Mouse (Mus musculus) limb, embryonic 12.5 days (tissue): ENCODE results near the gene Recql5. TPM values are rescaled to one million over a fixed set of nuclear protein-coding genes. Genes with fewer than 3 reads are reported as not detected.
"Not testable (repeated sequence)": the region's sequence is repeated elsewhere in the genome, so short reads cannot be mapped to it uniquely, and the experiment has no call there.

Experiments used
- ATAC-seq: fragments of 200-750 bp; cut with Nextera tagmentation; 2 replicates; pipeline ENCODE4 v1.8.0; 2017; ENCODE audit warnings: low read depth, moderate TSS enrichment; ENCODE audit not compliant: insufficient number of reproducible peaks, insufficient read depth, low FRiP score, low TSS enrichment
- H3K27ac ChIP-seq: fragments of 300-500 bp; sonication (generic); 2 replicates; pipeline ENCODE4 v1.5.1; 2016; ENCODE audit warnings: mild to moderate bottlenecking, moderate library complexity
- H3K27me3 ChIP-seq: fragments of 300-500 bp; sonication (generic); 2 replicates; pipeline ENCODE4 v1.6.1; 2016; ENCODE audit warnings: mild to moderate bottlenecking, moderate library complexity
- H3K36me3 ChIP-seq: fragments of 300-500 bp; sonication (generic); 2 replicates; pipeline ENCODE4 v1.6.1; 2016; ENCODE audit warnings: mild to moderate bottlenecking, moderate library complexity
- H3K4me1 ChIP-seq: fragments of 300-500 bp; sonication (generic); replicated peaks from 2 replicates; pipeline ENCODE4 v1.6.1; 2016
- H3K4me2 ChIP-seq: fragments of 300-500 bp; sonication (generic); 2 replicates; pipeline ENCODE4 v1.6.1; 2016; ENCODE audit warnings: mild to moderate bottlenecking, moderate library complexity
- H3K4me3 ChIP-seq: fragments of 300-500 bp; sonication (generic); replicated peaks from 2 replicates; pipeline ENCODE4 v1.5.1; 2016; ENCODE audit warnings: mild to moderate bottlenecking
- H3K9ac ChIP-seq: fragments of 300-500 bp; sonication (generic); replicated peaks from 2 replicates; pipeline ENCODE4 v1.6.1; 2016; ENCODE audit warnings: mild to moderate bottlenecking, moderate library complexity
- H3K9me3 ChIP-seq: fragments of 300-500 bp; sonication (generic); 2 replicates; pipeline ENCODE4 v1.6.1; 2016; ENCODE audit warnings: mild to moderate bottlenecking, moderate library complexity
- WGBS: fragments of 180-500 bp; shearing (Covaris S2); methylation state at CpG from one replicate; pipeline ENCODE4 v1.1.7; 2016; 5-methylcytosine and 5-hydroxymethylcytosine counted together
- polyA plus RNA-seq: library from polyadenylated mRNA; unstranded; fragments of >200 nt; fragmentation: Nextera tagmentation; extraction: Ambion mirVana; gene quantifications from 2 replicates; pipeline ENCODE4 v1.2.1, GENCODE M21; 2016

Recql5 gene
- polyA plus RNA-seq, 1 experiment from 2014 or later, result 24.7 TPM

- Histone ChIP-seq H3K4me1 (peaks cover 6% of the 10 kb centered on the region; the same call in 1 of the 2 replicates), H3K9me3 (no peaks in the 10 kb centered on the region), H3K9ac (no peak overlapping the region), H3K4me3 (no peak overlapping the region), H3K27ac (no peak overlapping the region), H3K27me3 (peaks cover 72% of the 10 kb centered on the region), H3K36me3 (0 out of 2 replicates have a peak, but pooled peaks cover 2% of the 10 kb centered on the region), H3K4me2 (no peak overlapping the region)
- ATAC-seq, result no peak
- WGBS, result 60% methylated on average over 13 of the region's 13 CpGs
These were observed 75.3 kb downstream of the Recql5 start for GRCm38 (mm10) chr11:115857936-115858335.

- not testable (repeated sequence) for H3K36me3 ChIP-seq, H3K27ac ChIP-seq, H3K4me1 ChIP-seq, H3K9ac ChIP-seq, H3K9me3 ChIP-seq, H3K4me2 ChIP-seq, H3K4me3 ChIP-seq, ATAC-seq
- WGBS, result 87% methylated on average over 4 of the region's 4 CpGs
- H3K27me3 ChIP-seq, result peaks cover 64% of the 10 kb centered on the region
These were observed 76.1 kb downstream of the Recql5 start for GRCm38 (mm10) chr11:115857146-115857545.

GRCm38 (mm10) chr11:115854674-115855073, 78.6 kb downstream of the Recql5 start:
- H3K36me3 ChIP-seq, result peaks cover 29% of the 10 kb centered on the region
- no peak for ATAC-seq
- H3K9ac ChIP-seq, result no peak overlapping the region
- H3K4me2 ChIP-seq, result no peak overlapping the region
- H3K27ac ChIP-seq, result no peak overlapping the region
- 82% methylated on average over 6 of the region's 6 CpGs for WGBS
- no peak overlapping the region for H3K4me3 ChIP-seq
- H3K4me1 ChIP-seq, result peaks cover 6% of the 10 kb centered on the region; the same call in 1 of the 2 replicates
- H3K27me3 ChIP-seq, result peaks cover 39% of the 10 kb centered on the region
- H3K9me3 ChIP-seq, result no peaks in the 10 kb centered on the region

GRCm38 (mm10) chr11:115845819-115846218, 87.5 kb downstream of the Recql5 start:
- Histone ChIP-seq H3K36me3 (peaks cover 28% of the 10 kb centered on the region), H3K4me3 (no peak overlapping the region), H3K27me3 (no peaks in the 10 kb centered on the region), H3K4me2 (no peak overlapping the region), H3K9me3 (peaks cover 5% of the 10 kb centered on the region; the same call in 1 of the 2 replicates), H3K27ac (no peak overlapping the region), H3K9ac (no peak overlapping the region), H3K4me1 (peaks cover 22% of the 10 kb centered on the region)
- 94% methylated on average over 2 of the region's 2 CpGs for WGBS
- no peak for ATAC-seq

GRCm38 (mm10) chr11:115844240-115844639, 89.0 kb downstream of the Recql5 start:
- WGBS, result 75% methylated on average over 8 of the region's 8 CpGs

GRCm38 (mm10) chr11:115843891-115844239, 89.4 kb downstream of the Recql5 start:
- Histone ChIP-seq H3K27ac (no peak overlapping the region), H3K36me3 (peaks cover 17% of the 10 kb centered on the region), H3K4me1 (peaks cover 32% of the 10 kb centered on the region), H3K9ac (no peak overlapping the region), H3K4me2 (no peak overlapping the region), H3K27me3 (no peaks in the 10 kb centered on the region), H3K9me3 (peaks cover 5% of the 10 kb centered on the region; the same call in 1 of the 2 replicates), H3K4me3 (no peak overlapping the region)
- WGBS, result 83% methylated on average over 5 of the region's 5 CpGs
- no peak for ATAC-seq

More at GRCm38 (mm10) chr11:115844240-115844639, 89.0 kb downstream of the Recql5 start:
- Histone ChIP-seq H3K27me3 (no peaks in the 10 kb centered on the region), H3K27ac (no peak overlapping the region), H3K4me1 (peaks cover 29% of the 10 kb centered on the region), H3K4me3 (no peak overlapping the region), H3K9ac (no peak overlapping the region), H3K36me3 (peaks cover 17% of the 10 kb centered on the region), H3K4me2 (no peak overlapping the region), H3K9me3 (peaks cover 5% of the 10 kb centered on the region; the same call in 1 of the 2 replicates)
- no peak for ATAC-seq

- no peak overlapping the region for H3K9ac ChIP-seq
- H3K4me3 ChIP-seq, result no peak overlapping the region
- H3K27ac ChIP-seq, result no peak overlapping the region
- H3K36me3 ChIP-seq, result peaks cover 17% of the 10 kb centered on the region
- H3K4me2 ChIP-seq, result no peak overlapping the region
- H3K4me1 ChIP-seq, result peaks cover 38% of the 10 kb centered on the region
- 83% methylated on average over 10 of the region's 14 CpGs for WGBS
- peaks cover 5% of the 10 kb centered on the region; the same call in 1 of the 2 replicates for H3K9me3 ChIP-seq
- ATAC-seq, result no peak
- no peaks in the 10 kb centered on the region for H3K27me3 ChIP-seq
These were observed 90.0 kb downstream of the Recql5 start for GRCm38 (mm10) chr11:115843141-115843890.

Other genes with a start within 250 kb of the Recql5 start
- 109 and 114 TPM in 2 replicates for gene Grb2, start 224.9 kb downstream of the Recql5 start, polyA plus RNA-seq
- gene Tmem94, start 168.0 kb downstream of the Recql5 start, polyA plus RNA-seq, result 26.5 and 31.9 TPM in 2 replicates
- gene Caskin2, start 119.8 kb downstream of the Recql5 start, polyA plus RNA-seq, result 14.9 and 16.2 TPM in 2 replicates
- 33.2 and 36.1 TPM in 2 replicates for gene Tsen54, start 118.8 kb downstream of the Recql5 start, polyA plus RNA-seq
- 5.2 and 6.3 TPM in 2 replicates for gene Llgl2, start 109.4 kb downstream of the Recql5 start, polyA plus RNA-seq
- 0.20 TPM in 1 of 2 replicates, not detected in the other for gene Myo15b, start 75.1 kb downstream of the Recql5 start, polyA plus RNA-seq
- gene Smim5, start 33.5 kb downstream of the Recql5 start, polyA plus RNA-seq, result 3.1 and 4.2 TPM in 2 replicates
- gene Smim6, start 21.5 kb downstream of the Recql5 start, polyA plus RNA-seq, result 1.4 and 2.1 TPM in 2 replicates
- gene Sap30bp, start 195 bp downstream of the Recql5 start, polyA plus RNA-seq, result 52.5 and 56.9 TPM in 2 replicates
- 3.1 and 3.9 TPM in 2 replicates for gene Itgb4, start 41.2 kb upstream of the Recql5 start, polyA plus RNA-seq
- gene Galk1, start 79.2 kb upstream of the Recql5 start, polyA plus RNA-seq, result 181 and 182 TPM in 2 replicates
- 2,405 and 2,474 TPM in 2 replicates for gene H3f3b, start 94.5 kb upstream of the Recql5 start, polyA plus RNA-seq
- 50.0 and 51.8 TPM in 2 replicates for gene Unk, start 96.8 kb upstream of the Recql5 start, polyA plus RNA-seq
- gene Unc13d, start 144.5 kb upstream of the Recql5 start, polyA plus RNA-seq, result 1.4 and 1.7 TPM in 2 replicates
- 33.2 and 36.6 TPM in 2 replicates for gene Wbp2, start 153.5 kb upstream of the Recql5 start, polyA plus RNA-seq
- 6.0 and 7.9 TPM in 2 replicates for gene Trim47, start 193.7 kb upstream of the Recql5 start, polyA plus RNA-seq
- 2.1 and 3.0 TPM in 2 replicates for gene Trim65, start 197.7 kb upstream of the Recql5 start, polyA plus RNA-seq
- 86.9 and 90.8 TPM in 2 replicates for gene Mrpl38, start 205.4 kb upstream of the Recql5 start, polyA plus RNA-seq
- 54.0 and 60.3 TPM in 2 replicates for gene Fbf1, start 234.7 kb upstream of the Recql5 start, polyA plus RNA-seq